Mouse (Mus musculus): ENCODE data around the gene Rps6ka2.

GRCm38 (mm10) chr17:7211893-7212292 is 42.0 kb downstream of the Rps6ka2 start:
- TF ChIP-seq CTCF (IDR thresholded peaks at IDR 0.05; ENCODE audit: low read depth), result no peak
- no peak for TF ChIP-seq EP300 (IDR thresholded peaks at IDR 0.05; ENCODE audit: low read depth)

All from heart, postnatal 0 days (tissue).